Mouse (Mus musculus) lung, postnatal 0 days (tissue): ENCODE measurements around the gene Wwc2.

Experiments
- CTCF ChIP-seq: IDR thresholded peaks from 2 replicates; pipeline ENCODE4 v1.5.1; 2016; ENCODE audit warnings: antibody characterized with exemption, mild to moderate bottlenecking
- EP300 ChIP-seq: IDR thresholded peaks from 2 replicates; pipeline ENCODE4 v1.6.1; 2016; ENCODE audit warnings: antibody characterized with exemption, mild to moderate bottlenecking, control low read depth

- TF ChIP-seq CTCF: no peak
- TF ChIP-seq EP300: no peak
These were observed 33.2 kb downstream of the Wwc2 start for GRCm38 (mm10) chr8:47957560-47957959.
